Mouse (Mus musculus): ENCODE measurements around the gene Pou2f2. TPM values are rescaled to one million over a fixed set of nuclear protein-coding genes. Genes with fewer than 3 reads are reported as not detected.
A peak's percentile ranks its signal among the peaks of the same experiment; 100 is the strongest.

Pou2f2 gene
- polyA plus RNA-seq, 1 experiment from 2014 or later: 2.3 TPM

- peak overlapping the region; percentile 55 for H3K9ac ChIP-seq (replicated peaks; ENCODE audit: low read depth, low read length)
- ATAC-seq (ENCODE audit: insufficient number of reproducible peaks, insufficient read depth, low FRiP score, low read depth): peak; percentile 30; the same call in 1 of the 2 replicates
- no peaks in the 10 kb centered on the region for H3K27me3 ChIP-seq (ENCODE audit: control insufficient read depth, insufficient read depth, low read length)
- H3K4me2 ChIP-seq (replicated peaks; ENCODE audit: low read depth, low read length): peak overlapping the region; percentile 87
- no peaks in the 10 kb centered on the region for H3K36me3 ChIP-seq (ENCODE audit: control insufficient read depth, insufficient read depth, low read length)
- under 1% methylated on average over 53 of the region's 53 CpGs for WGBS
- peaks cover 25% of the 10 kb centered on the region for H3K4me1 ChIP-seq (ENCODE audit: control insufficient read depth, insufficient read depth, low read length)
- H3K4me3 ChIP-seq (ENCODE audit: low read depth, low read length): peak overlapping the region; percentile 52
- no peaks in the 10 kb centered on the region for H3K9me3 ChIP-seq (ENCODE audit: control insufficient read depth, low read depth, low read length)
- H3K27ac ChIP-seq (ENCODE audit: low read length): peak overlapping the region; percentile 74; the same call in 1 of the 2 replicates
Measured at GRCm38 (mm10) chr7:25218705-25219415, 39.3 kb upstream of the Pou2f2 start.

- no peaks in the 10 kb centered on the region for H3K27me3 ChIP-seq (ENCODE audit: control insufficient read depth, insufficient read depth, low read length)
- H3K4me3 ChIP-seq (ENCODE audit: low read depth, low read length): peak overlapping the region; percentile 52; the same call in 1 of the 2 replicates
- no peaks in the 10 kb centered on the region for H3K36me3 ChIP-seq (ENCODE audit: control insufficient read depth, insufficient read depth, low read length)
- WGBS: 55% methylated on average over 12 of the region's 12 CpGs
- no peak for ATAC-seq (ENCODE audit: insufficient number of reproducible peaks, insufficient read depth, low FRiP score, low read depth)
- H3K9ac ChIP-seq (replicated peaks; ENCODE audit: low read depth, low read length): no peak overlapping the region
- H3K9me3 ChIP-seq (ENCODE audit: control insufficient read depth, low read depth, low read length): no peaks in the 10 kb centered on the region
- H3K4me2 ChIP-seq (replicated peaks; ENCODE audit: low read depth, low read length): peak overlapping the region; percentile 87
- no peak overlapping the region for H3K27ac ChIP-seq (ENCODE audit: low read length)
- peaks cover 25% of the 10 kb centered on the region for H3K4me1 ChIP-seq (ENCODE audit: control insufficient read depth, insufficient read depth, low read length)
Measured at GRCm38 (mm10) chr7:25217653-25218395, 38.3 kb upstream of the Pou2f2 start.

- no peak overlapping the region for H3K4me2 ChIP-seq (replicated peaks; ENCODE audit: low read depth, low read length)
- H3K9ac ChIP-seq (replicated peaks; ENCODE audit: low read depth, low read length): no peak overlapping the region
- no peak overlapping the region for H3K4me3 ChIP-seq (ENCODE audit: low read depth, low read length)
- no peak for ATAC-seq (ENCODE audit: insufficient number of reproducible peaks, insufficient read depth, low FRiP score, low read depth)
- 83% methylated on average over 2 of the region's 2 CpGs for WGBS
- H3K36me3 ChIP-seq (ENCODE audit: control insufficient read depth, insufficient read depth, low read length): peaks cover 6% of the 10 kb centered on the region; the same call in 1 of the 2 replicates
- no peak overlapping the region for H3K27ac ChIP-seq (ENCODE audit: low read length)
- H3K27me3 ChIP-seq (ENCODE audit: control insufficient read depth, insufficient read depth, low read length): no peaks in the 10 kb centered on the region
- no peaks in the 10 kb centered on the region for H3K9me3 ChIP-seq (ENCODE audit: control insufficient read depth, low read depth, low read length)
- H3K4me1 ChIP-seq (ENCODE audit: control insufficient read depth, insufficient read depth, low read length): peaks cover 7% of the 10 kb centered on the region; the same call in 1 of the 2 replicates
Measured at GRCm38 (mm10) chr7:25214172-25214571, 34.6 kb upstream of the Pou2f2 start.

- H3K9ac ChIP-seq (replicated peaks; ENCODE audit: low read depth, low read length): no peak overlapping the region
- H3K9me3 ChIP-seq (ENCODE audit: control insufficient read depth, low read depth, low read length): no peaks in the 10 kb centered on the region
- H3K4me1 ChIP-seq (ENCODE audit: control insufficient read depth, insufficient read depth, low read length): 0 out of 2 replicates have a peak, but pooled peaks cover 4% of the 10 kb centered on the region
- H3K27me3 ChIP-seq (ENCODE audit: control insufficient read depth, insufficient read depth, low read length): no peaks in the 10 kb centered on the region
- H3K36me3 ChIP-seq (ENCODE audit: control insufficient read depth, insufficient read depth, low read length): peaks cover 6% of the 10 kb centered on the region; the same call in 1 of the 2 replicates
- ATAC-seq (ENCODE audit: insufficient number of reproducible peaks, insufficient read depth, low FRiP score, low read depth): no peak
- H3K4me2 ChIP-seq (replicated peaks; ENCODE audit: low read depth, low read length): no peak overlapping the region
- no peak overlapping the region for H3K4me3 ChIP-seq (ENCODE audit: low read depth, low read length)
- no peak overlapping the region for H3K27ac ChIP-seq (ENCODE audit: low read length)
- 72% methylated on average over 3 of the region's 3 CpGs for WGBS
Measured at GRCm38 (mm10) chr7:25213099-25213498, 33.6 kb upstream of the Pou2f2 start.

GRCm38 (mm10) chr7:25210482-25210881 lies 31.0 kb upstream of the Pou2f2 start:
- Histone ChIP-seq H3K9me3 (ENCODE audit: control insufficient read depth, low read depth, low read length) (no peaks in the 10 kb centered on the region), H3K27me3 (ENCODE audit: control insufficient read depth, insufficient read depth, low read length) (no peaks in the 10 kb centered on the region), H3K27ac (ENCODE audit: low read length) (no peak overlapping the region), H3K36me3 (ENCODE audit: control insufficient read depth, insufficient read depth, low read length) (peaks cover 6% of the 10 kb centered on the region; the same call in 1 of the 2 replicates), H3K4me1 (ENCODE audit: control insufficient read depth, insufficient read depth, low read length) (no peaks in the 10 kb centered on the region), H3K9ac (replicated peaks; ENCODE audit: low read depth, low read length) (no peak overlapping the region), H3K4me3 (ENCODE audit: low read depth, low read length) (no peak overlapping the region), H3K4me2 (replicated peaks; ENCODE audit: low read depth, low read length) (no peak overlapping the region)
- no peak for ATAC-seq (ENCODE audit: insufficient number of reproducible peaks, insufficient read depth, low FRiP score, low read depth)
- WGBS: 87% methylated on average over 4 of the region's 4 CpGs

GRCm38 (mm10) chr7:25209161-25209622 lies 29.7 kb upstream of the Pou2f2 start:
- no peaks in the 10 kb centered on the region for H3K4me1 ChIP-seq (ENCODE audit: control insufficient read depth, insufficient read depth, low read length)
- ATAC-seq (ENCODE audit: insufficient number of reproducible peaks, insufficient read depth, low FRiP score, low read depth): peak; percentile 68
- H3K9ac ChIP-seq (replicated peaks; ENCODE audit: low read depth, low read length): no peak overlapping the region
- WGBS: 54% methylated on average over 3 of the region's 3 CpGs
- H3K36me3 ChIP-seq (ENCODE audit: control insufficient read depth, insufficient read depth, low read length): peaks cover 6% of the 10 kb centered on the region; the same call in 1 of the 2 replicates
- H3K27ac ChIP-seq (ENCODE audit: low read length): no peak overlapping the region
- H3K4me3 ChIP-seq (ENCODE audit: low read depth, low read length): no peak overlapping the region
- H3K27me3 ChIP-seq (ENCODE audit: control insufficient read depth, insufficient read depth, low read length): no peaks in the 10 kb centered on the region
- H3K9me3 ChIP-seq (ENCODE audit: control insufficient read depth, low read depth, low read length): no peaks in the 10 kb centered on the region
- no peak overlapping the region for H3K4me2 ChIP-seq (replicated peaks; ENCODE audit: low read depth, low read length)

GRCm38 (mm10) chr7:25206094-25206830 lies 26.7 kb upstream of the Pou2f2 start:
- H3K27ac ChIP-seq (ENCODE audit: low read length): no peak overlapping the region
- H3K4me3 ChIP-seq (ENCODE audit: low read depth, low read length): no peak overlapping the region
- no peaks in the 10 kb centered on the region for H3K27me3 ChIP-seq (ENCODE audit: control insufficient read depth, insufficient read depth, low read length)
- no peak overlapping the region for H3K9ac ChIP-seq (replicated peaks; ENCODE audit: low read depth, low read length)
- no peak overlapping the region for H3K4me2 ChIP-seq (replicated peaks; ENCODE audit: low read depth, low read length)
- no peaks in the 10 kb centered on the region for H3K9me3 ChIP-seq (ENCODE audit: control insufficient read depth, low read depth, low read length)
- no peaks in the 10 kb centered on the region for H3K4me1 ChIP-seq (ENCODE audit: control insufficient read depth, insufficient read depth, low read length)
- ATAC-seq (ENCODE audit: insufficient number of reproducible peaks, insufficient read depth, low FRiP score, low read depth): no peak
- 80% methylated on average over 16 of the region's 16 CpGs for WGBS
- peaks cover 12% of the 10 kb centered on the region; the same call in 1 of the 2 replicates for H3K36me3 ChIP-seq (ENCODE audit: control insufficient read depth, insufficient read depth, low read length)
